Mouse (Mus musculus) cerebellum, postnatal 10 days (tissue): ENCODE data around the gene Ring1.
A peak's percentile ranks its signal among the peaks of the same experiment; 100 is the strongest.

Experiments
- DNase-seq, 2 experiments: peaks; one replicate each; pipeline ENCODE4 v3.0.0; 2021; ENCODE audit warnings: mixed read lengths in 2 of 2

The Ring1 gene

DNA sequence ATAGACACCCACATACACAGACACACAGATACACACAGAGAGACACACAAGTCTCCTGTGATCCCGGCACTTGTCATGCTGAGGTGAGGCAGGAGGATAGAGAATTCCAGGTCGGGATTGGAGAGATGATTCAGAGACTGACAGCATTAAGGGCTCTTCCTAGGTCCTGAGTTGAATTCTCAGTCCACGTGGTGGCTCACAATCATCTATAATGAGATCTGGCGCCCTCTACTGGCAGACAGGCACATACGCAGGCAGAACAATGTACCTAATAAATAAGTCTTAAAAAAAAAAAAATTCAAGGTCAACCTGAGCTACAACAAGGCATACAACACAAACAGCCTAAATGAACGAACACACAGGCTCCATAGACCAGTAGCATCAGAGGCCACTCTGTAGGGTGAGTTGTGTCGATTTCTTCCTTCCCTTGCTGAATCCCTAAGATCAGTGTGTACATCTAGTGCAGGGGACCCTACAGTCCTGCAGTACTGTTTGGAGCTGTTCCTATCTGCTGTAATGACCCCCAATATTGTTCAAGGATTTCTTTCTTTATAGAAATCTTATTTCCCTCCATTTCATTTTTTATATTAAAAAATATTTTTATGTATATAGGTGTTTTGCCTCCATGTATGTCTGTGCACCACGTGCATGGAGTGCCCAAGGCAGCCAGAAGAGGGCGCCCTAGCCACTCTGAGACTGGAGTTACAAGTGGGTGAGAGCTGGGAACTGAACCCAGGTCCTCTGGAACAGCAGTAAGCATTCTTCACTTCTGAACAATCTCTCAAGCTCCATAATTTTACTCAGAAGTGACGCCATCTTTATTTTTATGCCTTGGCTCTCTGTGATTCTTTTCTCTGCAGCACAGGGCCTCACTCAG lies 32.5 kb downstream of the Ring1 start:
- DNase-seq = peak; percentile 77 to 86

DNA sequence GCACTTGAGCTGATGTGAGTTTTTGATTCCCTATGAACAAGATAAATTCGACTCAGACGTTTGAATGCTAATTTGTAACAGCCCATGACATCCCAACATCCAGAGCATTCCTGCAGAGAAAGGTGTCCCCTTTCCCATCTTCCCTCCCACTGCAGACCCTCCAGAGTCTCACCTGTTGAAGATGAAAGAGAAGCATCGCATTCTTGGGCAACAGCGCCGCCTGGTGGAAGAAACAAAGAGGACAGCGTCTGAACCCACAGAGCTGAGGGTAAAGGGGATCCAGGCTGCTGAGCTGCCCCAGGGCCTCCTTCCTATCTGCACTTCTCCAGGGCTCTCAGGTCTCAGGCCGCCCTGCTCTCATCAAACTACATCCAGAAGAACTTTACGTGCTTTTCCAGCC lies 42.3 kb downstream of the Ring1 start:
- peak; percentile 80 to 87 for DNase-seq

DNA sequence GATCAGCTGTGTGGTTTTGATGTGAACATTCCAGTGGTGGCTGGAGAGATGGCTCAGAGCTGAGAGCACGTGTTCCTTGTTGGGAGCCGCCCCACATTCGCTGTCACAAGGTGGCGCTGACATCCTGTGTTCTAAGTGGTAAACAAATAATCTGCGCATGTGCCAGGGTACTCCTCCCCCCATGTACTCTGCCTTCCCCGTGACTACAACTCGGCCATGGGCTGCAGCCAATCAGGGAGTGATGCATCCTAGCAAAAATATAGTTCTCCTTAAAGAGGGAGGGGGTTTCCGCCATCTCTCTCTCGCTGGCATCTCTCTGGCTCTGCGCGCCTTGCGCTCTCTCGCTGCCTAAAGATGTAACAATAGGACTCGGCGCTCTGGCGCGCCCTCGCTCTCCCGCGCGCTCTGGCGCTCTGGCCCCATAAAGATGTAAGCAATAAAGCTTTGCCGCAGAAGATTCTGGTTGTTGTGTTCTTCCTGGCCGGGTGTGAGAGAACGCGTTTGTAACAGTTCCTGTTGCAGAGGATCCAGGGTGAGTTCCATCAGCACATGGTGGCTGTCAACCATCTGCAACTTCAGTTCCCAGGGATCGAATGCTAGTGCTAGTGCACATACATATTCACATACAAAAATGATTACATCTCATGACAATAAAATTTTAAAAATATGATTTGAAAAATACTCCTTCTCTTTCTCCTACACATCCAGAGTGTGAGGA lies 43.1 kb downstream of the Ring1 start:
- DNase-seq = peak; percentile 91 to 94

DNA sequence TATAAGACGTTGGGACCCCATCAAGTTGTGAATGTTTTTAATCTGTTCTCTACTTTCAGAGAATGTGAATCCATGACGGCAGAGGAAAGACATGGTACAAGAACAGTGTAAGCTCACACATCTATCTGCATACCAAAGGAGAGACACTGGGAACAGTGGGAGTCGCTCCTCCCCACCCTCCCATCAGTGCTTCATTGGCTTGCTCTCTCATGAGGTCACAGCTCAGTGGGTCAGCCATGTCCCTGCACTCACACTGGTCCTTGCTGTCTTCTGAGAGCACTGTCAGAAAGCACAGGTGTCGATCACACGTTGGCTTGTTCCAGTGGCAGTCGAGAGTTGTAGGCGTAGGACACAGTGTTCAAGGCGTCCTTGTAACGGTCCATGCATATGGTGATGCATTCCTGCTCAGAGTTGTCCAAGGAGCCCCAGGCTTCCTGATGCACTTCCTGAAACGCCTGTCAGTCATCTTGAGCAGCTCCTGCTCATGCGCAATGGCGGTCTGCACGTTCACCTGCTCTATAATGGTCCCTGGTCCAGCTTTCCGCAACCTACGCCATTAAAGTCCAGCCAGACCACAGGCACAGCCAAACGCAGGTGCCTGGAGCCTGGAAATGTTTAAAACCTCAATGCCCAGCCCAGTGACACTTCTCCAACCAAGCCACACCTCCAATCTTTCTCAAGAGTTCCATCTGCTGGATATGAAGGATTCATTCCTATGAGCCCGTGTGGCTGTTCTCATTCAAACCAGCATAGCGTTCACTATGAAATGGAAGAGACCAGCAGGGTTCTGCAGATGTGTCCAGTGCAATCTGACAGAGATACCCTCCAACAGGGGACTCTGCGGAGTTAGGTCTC lies 44.1 kb downstream of the Ring1 start:
- DNase-seq = no peak

DNA sequence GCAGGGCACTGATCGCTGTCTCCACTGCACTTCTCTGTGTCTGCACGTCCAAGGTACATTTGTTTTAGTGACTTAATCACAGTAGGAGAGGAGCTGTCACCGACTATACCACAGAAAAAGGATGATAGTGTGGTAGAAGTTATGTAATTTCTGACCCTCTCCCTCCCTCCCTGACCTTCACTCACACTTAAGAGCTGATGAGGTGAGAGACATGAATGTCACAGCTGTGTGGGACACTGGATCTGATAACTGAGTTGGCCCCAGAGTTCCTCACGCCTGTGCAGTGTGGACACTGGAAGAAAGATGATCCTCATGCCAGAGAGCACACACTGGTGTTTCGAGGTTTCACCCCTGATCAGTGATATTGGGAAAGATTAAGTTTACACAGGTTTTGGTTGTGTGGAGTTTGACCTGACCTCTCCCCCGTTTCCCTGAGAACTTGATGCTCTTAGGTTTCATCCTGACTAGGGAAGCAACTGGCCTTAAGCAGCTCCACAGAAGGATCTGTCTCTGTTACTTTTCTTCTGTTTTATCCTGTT lies 44.9 kb downstream of the Ring1 start:
- DNase-seq = no peak

DNA sequence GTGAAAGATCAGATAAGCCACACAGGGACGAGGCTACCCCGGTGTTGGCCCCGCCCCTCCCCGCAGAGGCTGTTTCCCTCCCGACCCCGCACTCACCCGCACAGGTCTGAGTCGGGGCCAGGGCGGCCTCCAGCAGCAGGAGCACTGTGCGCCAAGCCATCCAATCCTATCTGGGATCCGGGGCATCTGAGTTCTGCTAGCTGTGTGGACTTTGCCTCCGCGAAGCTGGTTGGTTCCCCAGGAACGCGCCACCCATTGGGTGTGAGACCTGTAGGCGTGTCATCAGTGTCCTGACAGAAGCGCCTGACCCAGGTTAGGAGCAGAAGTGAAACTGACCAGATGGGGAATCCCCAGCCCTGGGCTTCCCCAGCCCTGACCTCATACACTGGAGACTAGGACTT lies 45.8 kb downstream of the Ring1 start:
- peak; percentile 48 to 62 for DNase-seq

DNA sequence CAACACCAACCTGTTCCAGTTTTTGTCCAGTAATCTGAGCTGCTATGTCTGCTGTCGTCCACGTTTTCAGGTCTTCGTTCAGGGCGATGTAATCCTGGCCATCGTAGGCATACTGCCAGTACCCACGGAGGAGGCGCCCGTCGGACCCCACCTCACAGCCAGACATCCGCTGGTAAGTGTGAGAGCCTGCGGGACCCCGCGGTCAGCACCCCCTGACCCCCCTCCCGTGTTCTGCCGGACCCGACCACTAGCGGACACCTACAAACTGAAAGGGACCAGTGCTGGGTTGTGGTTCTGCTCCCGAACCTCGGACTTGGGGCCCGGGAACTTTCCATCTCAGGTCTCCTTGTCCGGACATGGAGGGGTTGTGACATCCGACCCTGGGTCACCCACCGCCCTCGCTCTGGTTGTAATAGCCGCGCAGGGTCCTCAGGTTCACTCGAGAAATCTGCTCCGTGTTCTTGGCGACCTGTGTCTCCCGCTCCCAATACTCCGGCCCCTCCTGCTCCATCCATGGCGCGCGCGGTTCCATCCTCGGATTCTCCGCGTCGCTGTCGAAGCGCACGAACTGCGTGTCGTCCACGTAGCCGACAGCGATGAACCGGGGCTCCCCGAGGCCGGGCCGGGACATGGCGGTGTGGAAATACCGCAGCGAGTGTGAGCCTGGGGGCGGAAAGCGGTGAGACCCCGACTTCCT lies 46.5 kb downstream of the Ring1 start:
- DNase-seq = no peak

DNA sequence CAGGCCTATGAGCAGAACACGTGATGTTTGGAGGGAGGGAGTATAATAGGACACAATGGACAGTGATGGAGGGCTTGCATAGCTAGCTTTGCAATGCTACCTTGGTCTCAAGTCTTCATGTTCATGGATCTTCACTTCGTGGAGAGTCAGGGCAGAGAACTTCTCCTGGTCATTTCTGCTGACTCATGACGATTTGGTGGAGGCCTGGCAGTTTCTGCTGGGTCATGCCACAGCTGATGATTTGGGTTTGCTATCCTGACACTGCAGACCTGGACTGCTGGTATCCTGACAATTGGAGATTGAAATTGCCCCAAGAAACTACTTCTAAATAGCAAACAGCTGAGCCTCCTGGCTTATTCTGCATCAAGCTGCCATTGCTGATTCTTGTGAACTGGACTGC lies 50.9 kb downstream of the Ring1 start:
- DNase-seq = no peak

DNA sequence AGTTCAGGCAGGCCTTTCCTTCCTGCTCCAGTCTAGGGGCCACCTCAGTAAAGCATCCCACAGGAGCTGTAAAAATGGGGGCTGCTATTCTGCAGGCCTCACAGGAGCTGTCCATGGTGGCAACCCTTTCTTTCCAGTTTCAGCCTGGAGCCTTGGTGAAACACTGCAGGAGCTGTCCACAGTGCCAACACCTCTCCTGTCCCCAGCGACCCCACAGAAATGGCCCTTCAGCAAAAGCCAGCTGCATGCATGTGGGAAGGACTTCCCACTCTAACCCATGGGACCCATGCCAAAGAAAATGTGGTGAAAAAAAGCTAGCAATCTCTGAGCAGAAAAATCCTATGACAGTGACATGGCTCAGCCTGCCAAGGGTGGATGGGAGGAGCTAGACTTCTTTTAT lies 51.8 kb downstream of the Ring1 start:
- DNase-seq = no peak
